Comparison of ENCODE assay signal across 12 mouse cellular contexts in genomic region chr2:32667775-32668174, GRCm38 (mm10). TPM values are rescaled to one million over a fixed set of nuclear protein-coding genes. Genes with fewer than 3 reads are reported as not detected.
A peak's percentile ranks its signal among the peaks of the same experiment; 100 is the strongest.
DNase-seq lines count a peak whose midpoint lies in the region; ATAC-seq lines count a peak whose summit lies in the region.
"Had no signal": no experiment of that assay in that cellular context is flagged by ENCODE, and none has a peak within 500 bp of the region (broad histone marks: within the 10 kb centered on the region; RNA-seq: fewer than 3 reads in every experiment).

No protein-coding gene starts in this region.

- no peak for DNase-seq in heart, postnatal 36 days
- no peak for DNase-seq in neural tube, embryonic 11.5 days (ENCODE audit: low spot score)
- no peak for DNase-seq in adrenal gland, postnatal 10 days
- DNase-seq in c-Kit-positive CD71-positive TER-119-positive erythroid progenitor cells, embryonic 14.5 days (ENCODE audit: low spot score), result no peak
- DNase-seq: cerebellum, adult 8-10 months; liver, embryonic 13.5 days had no signal

- H3K27me3 ChIP-seq in heart, embryonic 11.5 days (ENCODE audit: control insufficient read depth, insufficient read depth, low read length), result no peaks in the 10 kb centered on the region
- H3K27me3 ChIP-seq in neural tube, embryonic 11.5 days (ENCODE audit: control insufficient read depth, insufficient read depth, low read length), result no peaks in the 10 kb centered on the region
- H3K27me3 ChIP-seq in neural tube, embryonic 15.5 days (replicated peaks), result no peaks in the 10 kb centered on the region
- no peaks in the 10 kb centered on the region for H3K27me3 ChIP-seq in intestine, embryonic 15.5 days (replicated peaks)
- H3K27me3 ChIP-seq: liver, embryonic 13.5 days had no signal

- H3K9me3 ChIP-seq in heart, embryonic 11.5 days (replicated peaks; ENCODE audit: control insufficient read depth, low read length), result no peaks in the 10 kb centered on the region
- no peaks in the 10 kb centered on the region for H3K9me3 ChIP-seq in neural tube, embryonic 11.5 days (ENCODE audit: control insufficient read depth, low read length)
- no peaks in the 10 kb centered on the region for H3K9me3 ChIP-seq in neural tube, embryonic 15.5 days (replicated peaks)
- no peaks in the 10 kb centered on the region for H3K9me3 ChIP-seq in intestine, embryonic 15.5 days
- H3K9me3 ChIP-seq: liver, embryonic 13.5 days had no signal

- H3K36me3 ChIP-seq in heart, embryonic 11.5 days (ENCODE audit: control insufficient read depth, insufficient read depth, low read length), result 0 out of 2 replicates have a peak, but pooled peaks cover 4% of the 10 kb centered on the region
- no peaks in the 10 kb centered on the region for H3K36me3 ChIP-seq in neural tube, embryonic 11.5 days (ENCODE audit: control insufficient read depth, insufficient read depth, low read length)
- H3K36me3 ChIP-seq in neural tube, embryonic 15.5 days, result no peaks in the 10 kb centered on the region
- H3K36me3 ChIP-seq in intestine, embryonic 15.5 days, result 0 out of 2 replicates have a peak, but pooled peaks cover 3% of the 10 kb centered on the region

- intact Hi-C loops in heart, postnatal 36 days (cut with DNase I), result loop anchor here (5.0 kb wide), 1 partner anchor 35 kb away; no protein-coding TSS in a partner anchor

- no peak overlapping the region for H3K4me3 ChIP-seq in heart, embryonic 11.5 days (ENCODE audit: low read depth, low read length)
- no peak overlapping the region for H3K4me3 ChIP-seq in neural tube, embryonic 11.5 days (ENCODE audit: low read depth, low read length)
- H3K4me3 ChIP-seq in neural tube, embryonic 15.5 days (replicated peaks), result no peak overlapping the region
- no peak overlapping the region for H3K4me3 ChIP-seq in intestine, embryonic 15.5 days (replicated peaks)
- H3K4me3 ChIP-seq: liver, embryonic 13.5 days; myocyte had no signal

- peak; percentile 48; the same call in 1 of the 2 replicates for ATAC-seq in heart, embryonic 11.5 days (replicated peaks; ENCODE audit: insufficient number of reproducible peaks, low FRiP score, low TSS enrichment)
- no peak for ATAC-seq in neural tube, embryonic 11.5 days (ENCODE audit: insufficient read depth, low FRiP score, low TSS enrichment)
- no peak for ATAC-seq in neural tube, embryonic 15.5 days (ENCODE audit: low FRiP score)
- ATAC-seq in intestine, embryonic 15.5 days, result no peak
- no peak for ATAC-seq in megakaryocyte progenitor cell, adult 5-6 weeks (replicated peaks; ENCODE audit: poor library complexity)

- WGBS in heart, embryonic 11.5 days (ENCODE audit: insufficient replicate concordance), result 30% methylated on average over 11 of the region's 11 CpGs
- WGBS in neural tube, embryonic 11.5 days, result 53% methylated on average over 11 of the region's 11 CpGs
- 20% methylated on average over 11 of the region's 11 CpGs for WGBS in neural tube, embryonic 15.5 days
- 38% methylated on average over 11 of the region's 11 CpGs for WGBS in intestine, embryonic 15.5 days

- peak overlapping the region; percentile 43 for H3K9ac ChIP-seq in heart, embryonic 11.5 days (ENCODE audit: low read depth, low read length)
- peak overlapping the region; percentile 5; the same call in 1 of the 2 replicates for H3K9ac ChIP-seq in neural tube, embryonic 11.5 days (ENCODE audit: low read length)
- no peak overlapping the region for H3K9ac ChIP-seq in neural tube, embryonic 15.5 days (replicated peaks)
- H3K9ac ChIP-seq in intestine, embryonic 15.5 days, result no peak overlapping the region
- H3K9ac ChIP-seq: liver, embryonic 13.5 days had no signal

- peak overlapping the region; percentile 79 for H3K27ac ChIP-seq in heart, embryonic 11.5 days (ENCODE audit: low read depth, low read length)
- H3K27ac ChIP-seq in neural tube, embryonic 11.5 days (ENCODE audit: low read depth, low read length), result no peak overlapping the region
- H3K27ac ChIP-seq in neural tube, embryonic 15.5 days (replicated peaks), result no peak overlapping the region
- H3K27ac ChIP-seq in intestine, embryonic 15.5 days, result peak overlapping the region; percentile 18; the same call in 1 of the 2 replicates
- H3K27ac ChIP-seq: kidney, postnatal 0 days; liver, embryonic 13.5 days had no signal

- peak overlapping the region; percentile 2; the same call in 1 of the 2 replicates for H3K4me2 ChIP-seq in heart, embryonic 11.5 days
- H3K4me2 ChIP-seq in neural tube, embryonic 11.5 days (ENCODE audit: low read depth), result no peak overlapping the region
- H3K4me2 ChIP-seq in neural tube, embryonic 15.5 days, result no peak overlapping the region
- no peak overlapping the region for H3K4me2 ChIP-seq in intestine, embryonic 15.5 days (replicated peaks)
- H3K4me2 ChIP-seq: liver, embryonic 13.5 days had no signal

- peaks cover 27% of the 10 kb centered on the region for H3K4me1 ChIP-seq in heart, embryonic 11.5 days (ENCODE audit: control insufficient read depth, insufficient read depth, low read length)
- no peaks in the 10 kb centered on the region for H3K4me1 ChIP-seq in neural tube, embryonic 11.5 days (ENCODE audit: control insufficient read depth, insufficient read depth, low read length)
- H3K4me1 ChIP-seq in neural tube, embryonic 15.5 days, result peaks cover 8% of the 10 kb centered on the region; the same call in 1 of the 2 replicates
- H3K4me1 ChIP-seq in intestine, embryonic 15.5 days (replicated peaks), result peaks cover 7% of the 10 kb centered on the region

RNA-seq across cellular contexts. Expression of gene Eng, which starts 21.4 kb away (rescaled TPM):
- polyA plus RNA-seq in heart, embryonic 11.5 days (2014; fragmentation: Nextera tagmentation; extraction: Ambion mirVana), result 113 and 127 TPM in 2 replicates
- total RNA-seq in heart, postnatal 36 days (2021), result 100 to 1,000 TPM; 123 to 136 TPM
- polyA plus RNA-seq in neural tube, embryonic 11.5 days (2014; fragmentation: Nextera tagmentation; extraction: Ambion mirVana), result 24.5 and 26.8 TPM in 2 replicates
- polyA plus RNA-seq in neural tube, embryonic 15.5 days (2015; fragmentation: Nextera tagmentation; extraction: Ambion mirVana), result 29.6 and 40.5 TPM in 2 replicates
- 62.6 and 63.2 TPM in 2 replicates for polyA plus RNA-seq in intestine, embryonic 15.5 days (2015; fragmentation: Nextera tagmentation; extraction: Ambion mirVana)
- 10 to 100 TPM; 97.9 to 99.9 TPM for total RNA-seq in adrenal gland, postnatal 10 days (2021)
- 14.7 and 15.5 TPM in 2 replicates for total RNA-seq in megakaryocyte progenitor cell, adult 5-6 weeks (2015)
- 6.9 and 8.5 TPM in 2 replicates for total RNA-seq in megakaryocyte progenitor cell, adult 5-6 weeks (2017)

RNA-seq across cellular contexts. Expression of gene Fpgs, which starts 36.2 kb away (rescaled TPM):
- 14.5 and 15.3 TPM in 2 replicates for polyA plus RNA-seq in heart, embryonic 11.5 days (2014; fragmentation: Nextera tagmentation; extraction: Ambion mirVana)
- total RNA-seq in heart, postnatal 36 days (2021), result 1 to 10 TPM; 5.0 to 6.6 TPM
- polyA plus RNA-seq in neural tube, embryonic 11.5 days (2014; fragmentation: Nextera tagmentation; extraction: Ambion mirVana), result 18.0 and 19.4 TPM in 2 replicates
- 19.3 and 20.6 TPM in 2 replicates for polyA plus RNA-seq in neural tube, embryonic 15.5 days (2015; fragmentation: Nextera tagmentation; extraction: Ambion mirVana)
- polyA plus RNA-seq in intestine, embryonic 15.5 days (2015; fragmentation: Nextera tagmentation; extraction: Ambion mirVana), result 30.1 and 35.5 TPM in 2 replicates
- 10 to 100 TPM; 27.1 to 37.6 TPM for total RNA-seq in adrenal gland, postnatal 10 days (2021)
- 18.0 and 19.1 TPM in 2 replicates for total RNA-seq in megakaryocyte progenitor cell, adult 5-6 weeks (2015)
- total RNA-seq in megakaryocyte progenitor cell, adult 5-6 weeks (2017), result 20.7 and 27.4 TPM in 2 replicates

RNA-seq across cellular contexts. Expression of gene Cdk9, which starts 45.1 kb away (rescaled TPM):
- polyA plus RNA-seq in heart, embryonic 11.5 days (2014; fragmentation: Nextera tagmentation; extraction: Ambion mirVana), result 53.8 and 61.2 TPM in 2 replicates
- total RNA-seq in heart, postnatal 36 days (2021), result 10 to 100 TPM; 24.6 to 26.6 TPM
- 82.4 and 84.6 TPM in 2 replicates for polyA plus RNA-seq in neural tube, embryonic 11.5 days (2014; fragmentation: Nextera tagmentation; extraction: Ambion mirVana)
- polyA plus RNA-seq in neural tube, embryonic 15.5 days (2015; fragmentation: Nextera tagmentation; extraction: Ambion mirVana), result 63.0 and 82.4 TPM in 2 replicates
- polyA plus RNA-seq in intestine, embryonic 15.5 days (2015; fragmentation: Nextera tagmentation; extraction: Ambion mirVana), result 95.7 and 99.6 TPM in 2 replicates
- total RNA-seq in adrenal gland, postnatal 10 days (2021), result 10 to 100 TPM; 65.5 to 70.9 TPM
- 63.4 and 79.2 TPM in 2 replicates for total RNA-seq in megakaryocyte progenitor cell, adult 5-6 weeks (2015)
- 39.3 and 42.5 TPM in 2 replicates for total RNA-seq in megakaryocyte progenitor cell, adult 5-6 weeks (2017)

RNA-seq across cellular contexts. Expression of gene Ak1, which starts 46.2 kb away (rescaled TPM):
- polyA plus RNA-seq in heart, embryonic 11.5 days (2014; fragmentation: Nextera tagmentation; extraction: Ambion mirVana), result 212 and 221 TPM in 2 replicates
- 100 to 1,000 TPM; 631 to 727 TPM for total RNA-seq in heart, postnatal 36 days (2021)
- polyA plus RNA-seq in neural tube, embryonic 11.5 days (2014; fragmentation: Nextera tagmentation; extraction: Ambion mirVana), result 33.0 and 33.8 TPM in 2 replicates
- polyA plus RNA-seq in neural tube, embryonic 15.5 days (2015; fragmentation: Nextera tagmentation; extraction: Ambion mirVana), result 88.5 and 103 TPM in 2 replicates
- 19.2 and 19.6 TPM in 2 replicates for polyA plus RNA-seq in intestine, embryonic 15.5 days (2015; fragmentation: Nextera tagmentation; extraction: Ambion mirVana)
- total RNA-seq in adrenal gland, postnatal 10 days (2021), result 100 to 1,000 TPM in 1 of 2 experiments, 10 to 100 TPM in 1; 71.5 to 143 TPM
- 0.12 and 1.8 TPM in 2 replicates for total RNA-seq in megakaryocyte progenitor cell, adult 5-6 weeks (2015)
- 0.12 and 0.14 TPM in 2 replicates for total RNA-seq in megakaryocyte progenitor cell, adult 5-6 weeks (2017)

RNA-seq across cellular contexts. Expression of gene Sh2d3c, which starts 53.1 kb away (rescaled TPM):
- 26.4 and 29.1 TPM in 2 replicates for polyA plus RNA-seq in heart, embryonic 11.5 days (2014; fragmentation: Nextera tagmentation; extraction: Ambion mirVana)
- total RNA-seq in heart, postnatal 36 days (2021), result 10 to 100 TPM; 26.8 to 28.1 TPM
- 30.6 TPM in 2 replicates for polyA plus RNA-seq in neural tube, embryonic 11.5 days (2014; fragmentation: Nextera tagmentation; extraction: Ambion mirVana)
- polyA plus RNA-seq in neural tube, embryonic 15.5 days (2015; fragmentation: Nextera tagmentation; extraction: Ambion mirVana), result 50.1 and 51.5 TPM in 2 replicates
- 27.8 and 28.6 TPM in 2 replicates for polyA plus RNA-seq in intestine, embryonic 15.5 days (2015; fragmentation: Nextera tagmentation; extraction: Ambion mirVana)
- total RNA-seq in adrenal gland, postnatal 10 days (2021), result 10 to 100 TPM; 28.9 to 35.4 TPM
- total RNA-seq in megakaryocyte progenitor cell, adult 5-6 weeks (2015), result 18.2 and 19.9 TPM in 2 replicates
- total RNA-seq in megakaryocyte progenitor cell, adult 5-6 weeks (2017), result 10.3 and 10.7 TPM in 2 replicates

Comparison
In these comparisons a context has a peak if more than half of its experiments do, and no peak if none do; other contexts are left out.
1. H3K9ac ChIP-seq: peak in heart, embryonic 11.5 days (single experiment) and neural tube, embryonic 11.5 days (single experiment); none in neural tube, embryonic 15.5 days (single experiment) and intestine, embryonic 15.5 days (single experiment).
2. H3K27ac ChIP-seq: peak in heart, embryonic 11.5 days (single experiment) and intestine, embryonic 15.5 days (single experiment); none in neural tube, embryonic 11.5 days (single experiment) and neural tube, embryonic 15.5 days (single experiment).